Mouse (Mus musculus): ENCODE measurements around the gene Foxd4.
"Not testable (repeated sequence)": the region's sequence is repeated elsewhere in the genome, so short reads cannot be mapped to it uniquely, and the experiment has no call there.

The Foxd4 gene

GRCm38 (mm10) chr19:24875129-24875870 is 25.7 kb downstream of the Foxd4 start, which contains the start of gene Gm10053:
TSS of gene Gm10053 (plus strand) at chr19:24875686.
- not testable (repeated sequence) for DNase-seq (ENCODE audit: low read depth, low spot score)

DNA sequence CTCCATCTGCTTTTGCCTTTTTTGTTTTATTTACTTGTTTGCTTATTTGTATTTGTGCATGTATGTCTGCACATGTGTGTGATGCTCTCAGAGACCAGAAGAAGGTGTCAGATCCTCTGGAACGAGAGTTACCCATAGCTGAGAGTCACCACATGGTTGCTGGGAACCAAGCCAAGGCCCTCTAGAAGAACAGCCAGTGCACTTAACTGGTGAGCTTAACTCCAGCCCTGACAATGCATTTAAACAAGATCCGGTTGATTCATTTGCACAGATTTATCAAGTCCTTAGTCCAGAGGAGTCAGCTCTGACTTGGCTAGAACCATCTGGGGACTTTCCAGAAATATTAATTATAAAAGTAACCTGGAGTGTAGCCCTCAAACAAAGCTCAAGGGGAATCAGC is 27.1 kb downstream of the Foxd4 start:
- DNase-seq (ENCODE audit: low read depth, low spot score), result no peak

DNA sequence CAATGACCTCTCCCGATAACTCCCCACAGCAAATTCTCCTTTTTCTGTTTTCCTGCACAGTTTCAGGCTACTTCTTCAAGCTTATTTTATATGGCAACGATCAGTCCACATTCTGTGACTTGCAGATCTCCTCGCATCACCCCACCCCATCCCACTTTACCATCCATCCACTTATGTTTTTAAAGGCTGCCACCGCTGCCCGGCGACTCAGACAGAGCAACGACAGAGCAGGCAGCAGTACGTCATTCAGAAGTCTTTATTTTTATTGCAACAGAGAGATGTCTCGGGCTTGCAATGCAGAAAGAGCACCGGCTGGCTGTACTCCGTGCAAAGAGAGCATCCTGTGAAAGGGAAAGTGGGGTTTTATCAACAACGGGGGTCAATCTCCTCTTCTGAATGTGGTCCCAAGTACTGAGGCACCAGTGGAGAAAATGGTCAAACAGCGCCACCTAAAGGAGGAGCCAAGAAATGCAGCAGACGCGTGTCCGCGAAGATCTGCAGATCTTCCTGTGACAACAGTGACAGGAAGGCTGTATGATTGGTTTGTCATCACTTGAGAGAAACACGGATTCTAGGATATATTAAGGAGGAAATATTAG is 29.9 kb downstream of the Foxd4 start:
- DNase-seq (ENCODE audit: low read depth, low spot score), result peak; percentile 56

- DNase-seq (ENCODE audit: low read depth, low spot score), result no peak
Measured at GRCm38 (mm10) chr19:24865436-24865835, 35.6 kb downstream of the Foxd4 start.

DNA sequence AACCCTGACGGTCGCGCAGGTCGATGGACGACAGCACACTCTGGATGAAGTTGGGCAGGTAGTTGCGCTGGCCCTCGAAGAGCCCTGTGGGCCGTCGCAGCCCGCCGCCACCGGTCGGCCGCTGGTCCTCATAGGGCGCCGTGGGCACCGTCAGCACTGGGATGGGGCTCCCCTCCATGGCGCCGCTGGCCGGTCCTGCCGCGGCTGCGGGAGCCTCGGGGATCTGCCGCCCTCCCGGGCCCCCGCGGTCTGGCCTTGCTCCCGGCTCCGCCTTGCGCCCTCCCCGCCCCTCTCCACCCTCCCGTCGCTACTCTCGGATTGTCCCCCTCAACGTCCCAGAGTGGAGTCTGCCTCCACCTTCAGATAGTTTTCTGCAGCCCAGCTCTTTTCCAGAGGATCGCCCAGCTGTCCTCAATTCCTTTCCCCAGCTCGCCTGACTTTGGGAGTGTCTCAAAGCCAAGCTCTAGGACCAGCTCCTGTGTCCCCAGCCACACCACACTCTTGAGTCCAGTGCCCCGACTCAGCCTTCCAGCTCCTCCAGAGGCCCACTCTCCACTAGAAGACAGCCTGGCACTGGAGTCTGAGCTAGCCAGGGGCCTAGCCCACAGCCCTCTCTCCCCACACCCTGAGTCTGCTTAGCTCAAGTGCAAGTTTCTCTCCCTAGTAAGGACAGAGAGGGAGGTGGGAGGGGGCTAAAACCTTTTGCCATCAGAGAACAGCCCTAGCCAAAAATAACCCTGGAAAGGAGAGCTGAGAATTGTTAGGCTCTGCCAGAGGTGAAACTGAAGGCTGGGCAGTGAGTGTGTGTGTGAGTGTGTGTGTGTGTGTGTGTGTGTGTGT is 39.2 kb downstream of the Foxd4 start, which contains the start of gene Pgm5:
Gene Pgm5 (minus strand): TSS at position 244 of the 840 bp plus-strand sequence.
- DNase-seq (ENCODE audit: low read depth, low spot score), result no peak

DNA sequence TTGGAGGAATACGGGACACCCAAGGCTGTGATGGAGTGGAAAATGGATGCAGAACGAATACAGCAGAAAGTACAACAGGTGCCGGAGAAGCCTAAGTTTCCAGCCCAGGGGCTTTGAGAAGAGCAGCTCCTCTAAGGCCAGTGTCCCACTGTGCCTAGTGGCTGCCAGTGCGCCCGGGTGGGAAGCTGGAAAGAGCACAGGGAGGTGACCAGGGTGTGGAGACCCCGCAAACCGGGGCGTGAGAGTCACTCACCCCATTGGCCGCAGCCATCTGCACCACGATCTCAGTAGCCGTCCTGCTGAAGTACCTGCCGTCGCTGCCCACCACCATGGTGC is 39.8 kb downstream of the Foxd4 start:
- no peak for DNase-seq (ENCODE audit: low read depth, low spot score)

DNA sequence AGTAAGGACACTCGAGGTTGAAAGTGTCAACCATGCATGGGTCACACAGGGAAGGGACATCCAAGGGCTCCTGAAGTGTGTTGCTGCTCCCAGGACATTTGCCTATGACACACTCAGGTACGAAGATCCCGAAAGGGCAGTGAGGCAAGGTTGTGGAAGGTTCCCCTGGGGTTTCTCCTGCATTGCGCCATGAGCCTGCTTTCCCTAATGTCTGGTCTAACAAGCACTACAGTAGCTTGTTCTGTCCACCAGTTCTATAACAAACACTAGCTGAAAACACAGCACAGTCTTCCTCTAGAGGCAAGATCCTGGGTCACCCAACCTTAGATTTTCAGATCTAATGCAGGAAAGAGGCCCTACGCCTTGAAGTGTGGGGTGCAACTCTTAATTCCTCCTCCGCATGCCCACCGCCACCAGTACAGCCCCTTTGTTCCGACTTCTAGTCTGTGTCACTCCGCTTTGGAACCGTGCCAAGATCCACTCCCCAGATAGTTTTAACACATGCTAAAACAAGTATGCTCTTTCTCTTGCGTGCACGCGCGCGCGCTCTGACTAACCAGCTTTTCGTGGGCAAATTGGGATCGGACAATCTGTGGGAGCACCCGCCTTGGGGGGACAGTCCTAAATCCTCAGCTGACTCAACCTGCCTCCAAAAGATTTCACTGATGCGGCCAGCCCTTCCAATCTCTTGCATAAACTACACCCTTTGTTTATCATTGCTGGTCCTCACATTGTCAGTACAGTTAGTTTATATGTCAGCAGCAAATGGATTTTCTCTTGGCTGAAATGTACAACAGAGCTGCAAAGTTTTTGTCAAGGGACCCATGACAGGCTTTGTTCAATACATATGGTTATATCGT is 49.3 kb downstream of the Foxd4 start:
- no peak for DNase-seq (ENCODE audit: low read depth, low spot score)
